9 mouse cellular contexts compared by ENCODE assay signal in the genomic region with DNA sequence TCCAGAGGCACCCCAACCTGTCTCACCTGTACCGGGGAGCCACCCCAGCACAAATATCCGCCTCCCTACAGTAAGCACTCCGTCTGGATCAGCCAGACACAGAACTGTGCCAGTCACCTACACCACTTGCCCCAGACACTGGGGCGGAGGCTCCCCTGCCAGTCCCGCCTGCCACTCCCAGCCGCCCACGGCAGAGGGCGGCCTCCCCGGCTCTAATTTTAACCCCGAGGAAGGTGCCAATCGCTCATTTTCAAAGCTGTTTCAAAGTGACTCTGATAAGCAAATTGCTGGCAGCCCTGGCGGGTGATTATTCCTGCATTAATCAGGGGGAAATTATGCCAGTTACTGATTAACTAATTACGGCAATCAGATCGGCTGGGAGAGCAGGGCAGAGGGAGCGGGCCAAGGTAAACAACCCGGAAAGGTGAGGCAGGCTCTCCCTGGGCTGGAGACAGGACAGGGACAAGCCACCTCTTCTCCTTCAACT. TPM values are rescaled to one million over a fixed set of nuclear protein-coding genes. Genes with fewer than 3 reads are reported as not detected.
DNase-seq lines count a peak whose midpoint lies in the region; ATAC-seq lines count a peak whose summit lies in the region.
"Had no signal": no experiment of that assay in that cellular context is flagged by ENCODE, and none has a peak within 500 bp of the region (broad histone marks: within the 10 kb centered on the region; RNA-seq: fewer than 3 reads in every experiment).

No protein-coding gene starts in this region.

- peak; percentile 93 for ATAC-seq in intestine, embryonic 16.5 days
- peak; percentile 76 for ATAC-seq in stomach, embryonic 14.5 days (ENCODE audit: insufficient number of reproducible peaks, insufficient read depth, low FRiP score, low read depth)

- peak; percentile 18 for DNase-seq in ovary, postnatal 14 days (ENCODE audit: low spot score)
- no peak for DNase-seq in ovary, adult 18-20 months (ENCODE audit: low spot score)
- DNase-seq in brain, adult 2 months (ENCODE audit: low read depth, low spot score): peak; percentile 50
- DNase-seq in gastrocnemius, postnatal 36 days: peak; percentile 25 to 32
- DNase-seq in liver: peak; percentile 36
- no peak for DNase-seq in left cerebral cortex, postnatal 36 days (ENCODE audit: low spot score in 2 of 2)

- intact Hi-C loops in gastrocnemius, postnatal 36 days (cut with DNase I): no loop called here
- intact Hi-C loops in left cerebral cortex, postnatal 36 days (cut with DNase I): loop anchor here (5.0 kb wide), 1 partner anchor 36 kb away; no protein-coding TSS in a partner anchor

- 0 out of 2 replicates have a peak, but pooled peaks cover 2% of the 10 kb centered on the region for H3K27me3 ChIP-seq in intestine, embryonic 16.5 days (replicated peaks; ENCODE audit: control insufficient read depth, insufficient read depth, low read length)
- no peaks in the 10 kb centered on the region for H3K27me3 ChIP-seq in stomach, embryonic 14.5 days (ENCODE audit: control insufficient read depth, insufficient read depth, low read length)

- H3K36me3 ChIP-seq in intestine, embryonic 16.5 days (ENCODE audit: control insufficient read depth, insufficient read depth, low read length): no peaks in the 10 kb centered on the region
- no peaks in the 10 kb centered on the region for H3K36me3 ChIP-seq in stomach, embryonic 14.5 days (ENCODE audit: control insufficient read depth, insufficient read depth, low read length)

- peaks cover 11% of the 10 kb centered on the region for H3K4me1 ChIP-seq in intestine, embryonic 16.5 days (ENCODE audit: control insufficient read depth, insufficient read depth, low read length)
- no peaks in the 10 kb centered on the region for H3K4me1 ChIP-seq in stomach, embryonic 14.5 days (ENCODE audit: control insufficient read depth, insufficient read depth, low read length)

- H3K9ac ChIP-seq in intestine, embryonic 16.5 days (ENCODE audit: low read depth, low read length): no peak overlapping the region
- no peak overlapping the region for H3K9ac ChIP-seq in stomach, embryonic 14.5 days (replicated peaks; ENCODE audit: low read depth, low read length)

- 24% methylated on average over 16 of the region's 16 CpGs for WGBS in intestine, embryonic 16.5 days
- WGBS in stomach, embryonic 14.5 days: 28% methylated on average over 16 of the region's 16 CpGs

- peak overlapping the region; percentile 22; the same call in 1 of the 2 replicates for H3K4me3 ChIP-seq in intestine, embryonic 16.5 days (ENCODE audit: low read length)
- no peak overlapping the region for H3K4me3 ChIP-seq in stomach, embryonic 14.5 days (ENCODE audit: low read depth, low read length)
- H3K4me3 ChIP-seq: megakaryocyte, embryonic 14.5 days had no signal

- H3K4me2 ChIP-seq in intestine, embryonic 16.5 days (ENCODE audit: low read depth, low read length): peak overlapping the region; percentile 33
- H3K4me2 ChIP-seq in stomach, embryonic 14.5 days (replicated peaks; ENCODE audit: low read depth, low read length): no peak overlapping the region

- no peaks in the 10 kb centered on the region; the same call in 1 of the 2 replicates for H3K9me3 ChIP-seq in intestine, embryonic 16.5 days (ENCODE audit: control insufficient read depth, low read length)
- no peaks in the 10 kb centered on the region; the same call in 1 of the 2 replicates for H3K9me3 ChIP-seq in stomach, embryonic 14.5 days (ENCODE audit: control insufficient read depth, low read depth, low read length)

- peak overlapping the region; percentile 18; the same call in 1 of the 2 replicates for H3K27ac ChIP-seq in intestine, embryonic 16.5 days (ENCODE audit: low read length)
- H3K27ac ChIP-seq in stomach, embryonic 14.5 days (ENCODE audit: low read length): peak overlapping the region; percentile 35; the same call in 1 of the 2 replicates

RNA-seq across cellular contexts. Expression of gene Mdga1, which starts 41.1 kb away (rescaled TPM):
- total RNA-seq in gastrocnemius, postnatal 36 days (2021): 10 to 100 TPM; 44.9 to 47.7 TPM
- 0.86 and 1.6 TPM in 2 replicates for polyA plus RNA-seq in intestine, embryonic 16.5 days (2015; fragmentation: Nextera tagmentation; extraction: Ambion mirVana)
- polyA plus RNA-seq in stomach, embryonic 14.5 days (2014; fragmentation: Nextera tagmentation; extraction: Ambion mirVana): 5.2 and 5.9 TPM in 2 replicates
- total RNA-seq in left cerebral cortex, postnatal 36 days (2021): 10 to 100 TPM; 21.1 to 37.0 TPM

Comparison
In these comparisons a context has a peak if more than half of its experiments do, and no peak if none do; other contexts are left out.
1. DNase-seq: peak in ovary, postnatal 14 days (single experiment), brain, adult 2 months (single experiment), gastrocnemius, postnatal 36 days (2 of 2) and liver (single experiment); none in ovary, adult 18-20 months (single experiment) and left cerebral cortex, postnatal 36 days (0 of 2).